Mouse (Mus musculus) midbrain, postnatal 0 days (tissue): ENCODE measurements at regions not wholly inside any gene's neighbourhood (a gene's known extent, or its start where the extent isn't known, plus 50 kb on each side); places are given as distances from the start of the nearest gene placed in this dataset.
A peak's percentile ranks its signal among the peaks of the same experiment; 100 is the strongest.

Source experiments
- ATAC-seq: fragments of 200-750 bp; cut with Nextera tagmentation; 2 replicates; pipeline ENCODE4 v1.8.0; 2017; ENCODE audit warnings: moderate number of reproducible peaks, mild to moderate bottlenecking, moderate TSS enrichment, moderate library complexity; ENCODE audit not compliant: low FRiP score
- DNase-seq: peaks from one replicate; pipeline ENCODE4 v3.0.0-alpha.2; 2015; ENCODE audit warnings: low spot score
- H3K27ac ChIP-seq: fragments of 300-500 bp; sonication (generic); 2 replicates; pipeline ENCODE4 v1.5.1; 2014; ENCODE audit warnings: low read depth, mild to moderate bottlenecking, low read length, mixed read lengths
- H3K27me3 ChIP-seq: fragments of 300-500 bp; sonication (generic); 2 replicates; pipeline ENCODE4 v1.6.1; 2014; ENCODE audit warnings: low read length, control low read depth, mixed read lengths; ENCODE audit not compliant: insufficient read depth
- H3K36me3 ChIP-seq: fragments of 300-500 bp; sonication (generic); 2 replicates; pipeline ENCODE4 v1.6.1; 2014; ENCODE audit warnings: low read length, control low read depth, mixed read lengths; ENCODE audit not compliant: insufficient read depth
- H3K4me1 ChIP-seq: fragments of 300-500 bp; sonication (generic); 2 replicates; pipeline ENCODE4 v1.6.1; 2014; ENCODE audit warnings: mild to moderate bottlenecking, control low read depth, antibody characterized with exemption, low read length, mixed read lengths; ENCODE audit not compliant: insufficient read depth
- H3K4me2 ChIP-seq: fragments of 300-500 bp; sonication (generic); 2 replicates; pipeline ENCODE4 v1.6.1; 2014; ENCODE audit warnings: low read depth, mild to moderate bottlenecking, low read length, mixed read lengths; ENCODE audit not compliant: poor library complexity, severe bottlenecking
- H3K4me3 ChIP-seq: fragments of 300-500 bp; sonication (generic); 2 replicates; pipeline ENCODE4 v1.5.1; 2014; ENCODE audit warnings: low read depth, mild to moderate bottlenecking, low read length, moderate library complexity
- H3K9ac ChIP-seq: fragments of 300-500 bp; sonication (generic); replicated peaks from 2 replicates; pipeline ENCODE4 v1.6.1; 2014; ENCODE audit warnings: mild to moderate bottlenecking, low read length, moderate library complexity, mixed read lengths; ENCODE audit not compliant: poor library complexity, severe bottlenecking
- H3K9me3 ChIP-seq: fragments of 300-500 bp; sonication (generic); 2 replicates; pipeline ENCODE4 v1.6.1; 2016; ENCODE audit warnings: low read length, control low read depth
- CTCF ChIP-seq: IDR thresholded peaks from 2 replicates; pipeline ENCODE4 v1.5.1; 2016; ENCODE audit warnings: antibody characterized with exemption, mild to moderate bottlenecking
- WGBS: fragments of 180-500 bp; shearing (Covaris S2); extraction: QIAGEN DNeasy Blood & Tissue Kit; methylation state at CpG from one replicate; pipeline ENCODE4 v1.1.7; 2014; 5-methylcytosine and 5-hydroxymethylcytosine counted together

GRCm38 (mm10) chr6:101921686-101922085, 544.0 kb upstream of the Pdzrn3 start:
- DNase-seq (no peak), ATAC-seq (no peak)
- no peaks in the 10 kb centered on the region for H3K36me3 ChIP-seq
- H3K27ac ChIP-seq, result no peak overlapping the region
- H3K4me3 ChIP-seq, result no peak overlapping the region
- H3K4me1 ChIP-seq, result no peaks in the 10 kb centered on the region
- H3K4me2 ChIP-seq, result no peak overlapping the region
- H3K27me3 ChIP-seq, result no peaks in the 10 kb centered on the region
- WGBS, result 76% methylated on average over 4 of the region's 4 CpGs
- no peak overlapping the region for H3K9ac ChIP-seq
- no peaks in the 10 kb centered on the region for H3K9me3 ChIP-seq
- TF ChIP-seq CTCF, result no peak

GRCm38 (mm10) chr6:101921186-101921585, 543.5 kb upstream of the Pdzrn3 start:
- no peak for ATAC-seq
- Histone ChIP-seq H3K9ac (no peak overlapping the region), H3K4me2 (no peak overlapping the region), H3K9me3 (no peaks in the 10 kb centered on the region), H3K27me3 (no peaks in the 10 kb centered on the region), H3K4me1 (no peaks in the 10 kb centered on the region), H3K36me3 (no peaks in the 10 kb centered on the region), H3K4me3 (no peak overlapping the region), H3K27ac (no peak overlapping the region)
- DNase-seq, result peak; percentile 59
- peak; percentile 54 for TF ChIP-seq CTCF

- Histone ChIP-seq H3K9me3 (no peaks in the 10 kb centered on the region), H3K9ac (no peak overlapping the region), H3K27ac (no peak overlapping the region), H3K36me3 (no peaks in the 10 kb centered on the region), H3K27me3 (no peaks in the 10 kb centered on the region), H3K4me2 (no peak overlapping the region), H3K4me3 (no peak overlapping the region), H3K4me1 (no peaks in the 10 kb centered on the region)
- DNase-seq (no peak), ATAC-seq (no peak)
- no peak for TF ChIP-seq CTCF
Measured at GRCm38 (mm10) chr6:101918914-101919313, 541.2 kb upstream of the Pdzrn3 start.

GRCm38 (mm10) chr6:101905029-101905342, 527.3 kb upstream of the Pdzrn3 start:
- TF ChIP-seq CTCF, result no peak
- Histone ChIP-seq H3K4me1 (no peaks in the 10 kb centered on the region), H3K27me3 (no peaks in the 10 kb centered on the region), H3K27ac (no peak overlapping the region), H3K9ac (no peak overlapping the region), H3K4me3 (no peak overlapping the region), H3K4me2 (no peak overlapping the region), H3K36me3 (no peaks in the 10 kb centered on the region), H3K9me3 (no peaks in the 10 kb centered on the region)
- ATAC-seq (no peak), DNase-seq (no peak)
- 88% methylated on average over 2 of the region's 2 CpGs for WGBS

GRCm38 (mm10) chr6:101904234-101905028, 526.7 kb upstream of the Pdzrn3 start:
- no peaks in the 10 kb centered on the region for H3K4me1 ChIP-seq
- no peaks in the 10 kb centered on the region for H3K27me3 ChIP-seq
- ATAC-seq (no peak), DNase-seq (no peak)
- H3K4me3 ChIP-seq, result no peak overlapping the region
- H3K4me2 ChIP-seq, result no peak overlapping the region
- H3K36me3 ChIP-seq, result no peaks in the 10 kb centered on the region
- H3K27ac ChIP-seq, result no peak overlapping the region
- H3K9me3 ChIP-seq, result no peaks in the 10 kb centered on the region
- no peak for TF ChIP-seq CTCF
- WGBS, result 73% methylated on average over 2 of the region's 2 CpGs
- no peak overlapping the region for H3K9ac ChIP-seq

GRCm38 (mm10) chr6:101902276-101902675, 524.6 kb upstream of the Pdzrn3 start:
- Histone ChIP-seq H3K27ac (no peak overlapping the region), H3K9me3 (no peaks in the 10 kb centered on the region), H3K4me3 (no peak overlapping the region), H3K36me3 (no peaks in the 10 kb centered on the region), H3K4me2 (no peak overlapping the region), H3K4me1 (no peaks in the 10 kb centered on the region), H3K27me3 (no peaks in the 10 kb centered on the region), H3K9ac (no peak overlapping the region)
- no peak for DNase-seq
- 83% methylated on average over 2 of the region's 2 CpGs for WGBS
- no peak for ATAC-seq
- no peak for TF ChIP-seq CTCF
